Mouse (Mus musculus): Measurements from ENCODE around the gene Traf3ip3.

DNA sequence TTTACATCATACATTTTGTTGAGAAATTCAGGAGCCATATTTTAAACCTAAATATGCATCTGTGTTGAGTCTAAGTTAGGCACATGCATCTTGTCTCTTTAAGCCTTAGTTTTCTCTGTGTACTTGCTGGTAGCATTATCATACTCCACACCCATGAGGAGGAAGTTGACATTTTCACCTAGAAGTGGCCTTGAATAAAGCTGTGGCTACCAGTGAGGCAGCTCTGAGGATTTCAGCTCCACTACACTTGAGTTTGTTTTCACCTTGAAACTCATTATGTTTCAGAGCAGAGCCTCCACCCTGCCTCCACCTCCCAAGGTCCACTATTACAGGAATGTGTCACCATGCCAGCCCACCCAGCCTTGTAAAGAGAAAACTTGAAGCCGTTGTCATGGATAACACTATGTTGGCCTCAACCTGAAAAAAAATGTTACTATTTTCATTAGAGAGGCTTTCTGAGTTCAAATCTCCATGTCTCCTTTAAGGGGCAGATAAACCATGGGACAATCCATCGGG lies 32.7 kb upstream of the Traf3ip3 start:
- TF ChIP-seq POLR2A (IDR thresholded peaks at IDR 0.05; ENCODE audit: insufficient read length, low read depth), result no peak
- no peak for TF ChIP-seq MAX (IDR thresholded peaks at IDR 0.05; ENCODE audit: low read depth)

All from myocyte (in vitro differentiated cells).